Mouse (Mus musculus) ES-E14 (cell line): Measurements from ENCODE around the gene Ankrd37. TPM values are rescaled to one million over a fixed set of nuclear protein-coding genes. Genes with fewer than 3 reads are reported as not detected.

Source experiments
- DNase-seq: peaks from one replicate; pipeline ENCODE4 v3.0.0-alpha.2; 2013; ENCODE audit warnings: low read depth, low spot score
- H3K27ac ChIP-seq: 2 replicates; pipeline ENCODE4 v1.5.1; 2012; ENCODE audit warnings: low read depth, mild to moderate bottlenecking, low read length, moderate library complexity, mixed read lengths; ENCODE audit not compliant: poor library complexity, insufficient read depth, severe bottlenecking
- H3K36me3 ChIP-seq: 2 replicates; pipeline ENCODE4 v1.6.1; 2012; ENCODE audit warnings: mild to moderate bottlenecking, low read length, moderate library complexity, mixed read lengths; ENCODE audit not compliant: control insufficient read depth, poor library complexity, insufficient read depth, severe bottlenecking
- H3K4me1 ChIP-seq, 2 experiments: fragments of 150-350 bp in 1 of 2; sonication (generic) in 1 of 2; 2 replicates each; pipeline ENCODE4 v1.6.1; 2012; ENCODE audit warnings: low read length in 2 of 2, mild to moderate bottlenecking in 1 of 2, mixed read lengths in 1 of 2; ENCODE audit not compliant: control insufficient read depth in 2 of 2, insufficient read depth in 2 of 2, poor library complexity in 1 of 2
- H3K4me3 ChIP-seq, 2 experiments: fragments of 150-350 bp in 1 of 2; sonication (generic) in 1 of 2; 2 replicates each; pipeline ENCODE4 v1.5.1; 2012; ENCODE audit warnings: low read length in 2 of 2, low read depth in 1 of 2, mild to moderate bottlenecking in 1 of 2, mixed read lengths in 1 of 2; ENCODE audit not compliant: insufficient read depth in 1 of 2, poor library complexity in 1 of 2, severe bottlenecking in 1 of 2
- H3K9ac ChIP-seq: 2 replicates; pipeline ENCODE4 v1.6.1; 2012; ENCODE audit warnings: low read depth, mild to moderate bottlenecking, low read length, mixed read lengths; ENCODE audit not compliant: poor library complexity, insufficient read depth, severe bottlenecking
- H3K9me3 ChIP-seq: fragments of 150-350 bp; sonication (generic); 2 replicates; pipeline ENCODE4 v1.6.1; 2012; ENCODE audit warnings: low read depth, mild to moderate bottlenecking, low read length; ENCODE audit not compliant: control insufficient read depth, insufficient read depth
- CHD2 ChIP-seq: IDR thresholded peaks from 2 replicates; pipeline ENCODE4 v1.6.1; 2014; ENCODE audit warnings: mild to moderate bottlenecking, low read depth, low read length, inconsistent platforms
- HCFC1 ChIP-seq: IDR thresholded peaks from 2 replicates; pipeline ENCODE4 v1.6.1; 2012; ENCODE audit warnings: low read length, inconsistent platforms, borderline replicate concordance; ENCODE audit not compliant: insufficient read depth
- MAFK ChIP-seq: IDR thresholded peaks from 2 replicates; pipeline ENCODE4 v1.6.1; 2014; ENCODE audit warnings: mild to moderate bottlenecking, low read depth, low read length, inconsistent platforms; ENCODE audit not compliant: insufficient read depth
- ZC3H11A ChIP-seq: IDR thresholded peaks from 2 replicates; pipeline ENCODE4 v1.6.1; 2012; ENCODE audit warnings: low read depth, mild to moderate bottlenecking, inconsistent platforms, low read length, borderline replicate concordance
- ZNF384 ChIP-seq: IDR thresholded peaks from 2 replicates; pipeline ENCODE4 v1.6.1; 2012; ENCODE audit warnings: low read depth, low read length, inconsistent platforms
- in situ Hi-C, 2 experiments: fragments of 600-800 bp; cut with MboI; formaldehyde crosslinking; loops; one replicate each; pipeline ENCODE4 v1.15.1; 2025; ENCODE audit warnings: low sequenced_read_pairs in 2 of 2, inconsistent platforms in 1 of 2; ENCODE audit not compliant: unreplicated experiment in 2 of 2
- total RNA-seq: library from RNA; depleted of rRNA; stranded (reverse); fragments of 300-350 nt; gene quantifications from 2 replicates; pipeline ENCODE4 v1.2.3, GENCODE M21; 2012; rRNA removed

Ankrd37 gene
- total RNA-seq = 12.3 and 13.6 TPM in 2 replicates

GRCm38 (mm10) chr8:46005596-46005995, at the start of gene Ankrd37:
Gene Ankrd37, minus strand, starts transcription at chr8:46005707.
- no peak for TF ChIP-seq HCFC1
- no peak for TF ChIP-seq CHD2
- TF ChIP-seq ZNF384 = no peak
- no peak for TF ChIP-seq MAFK
- TF ChIP-seq ZC3H11A = no peak
- H3K27ac ChIP-seq = no peak within 1 kb of the TSS
- no peak within 1 kb of the TSS for H3K9ac ChIP-seq

DNA sequence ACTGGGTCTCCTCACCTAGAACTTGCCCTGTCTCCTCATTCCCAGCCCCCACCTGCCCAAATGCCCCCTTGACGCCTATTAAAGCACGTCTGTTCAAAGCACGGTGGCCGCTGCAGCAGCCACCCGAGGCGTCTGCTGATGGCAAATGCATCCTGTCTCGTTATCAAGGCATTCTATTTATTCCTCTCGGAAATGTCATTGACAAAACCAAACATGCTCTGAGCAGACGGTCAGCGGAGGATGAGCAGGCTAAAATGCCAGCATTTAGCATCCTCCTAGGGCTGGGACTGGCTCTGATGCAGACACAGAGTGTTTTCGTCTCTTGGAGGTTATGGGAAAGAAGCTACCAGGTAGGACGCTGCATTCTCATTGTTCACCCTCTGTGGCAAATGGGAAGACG, 34.8 kb upstream of the Ankrd37 start:
- H3K4me1 ChIP-seq = no peaks in the 10 kb centered on the region
- no peaks in the 10 kb centered on the region for H3K9me3 ChIP-seq
- no peak overlapping the region for H3K27ac ChIP-seq
- H3K36me3 ChIP-seq = no peaks in the 10 kb centered on the region
- TF ChIP-seq CHD2 (no peak), ZC3H11A (no peak), MAFK (no peak), ZNF384 (no peak), HCFC1 (no peak)
- no peak overlapping the region for H3K4me3 ChIP-seq
- no peak overlapping the region for H3K9ac ChIP-seq
- DNase-seq = no peak
- in situ Hi-C loops = no loop called here

More at GRCm38 (mm10) chr8:46005596-46005995, at the start of gene Ankrd37:
- no peak for DNase-seq
- no peaks in the 10 kb centered on the region for H3K36me3 ChIP-seq
- H3K4me1 ChIP-seq = 0 out of 4 replicates have a peak, but pooled peaks cover 0 to 2% of the 10 kb centered on the region in 2 experiments
- H3K9me3 ChIP-seq = no peaks in the 10 kb centered on the region
- in situ Hi-C loops = no loop called here
- H3K4me3 ChIP-seq = no peak within 1 kb of the TSS

DNA sequence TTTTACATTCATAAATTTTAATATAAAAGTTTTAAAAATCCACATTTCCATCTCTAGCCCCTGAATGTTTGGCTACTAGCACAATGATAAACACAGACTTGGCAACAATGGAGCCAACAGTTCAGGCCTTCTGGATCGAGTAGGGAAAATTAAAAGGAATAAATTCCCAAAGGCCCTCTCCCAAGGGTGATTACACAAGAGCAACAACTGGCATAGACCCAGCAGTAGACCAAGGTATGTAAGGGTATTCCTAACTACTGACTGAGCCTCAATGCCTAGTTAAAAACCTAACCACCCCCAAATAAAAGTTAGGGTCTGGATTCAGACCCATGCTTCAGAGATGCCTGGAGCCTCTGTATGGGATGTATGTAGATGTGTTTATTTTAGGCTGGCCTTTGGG, 34.2 kb upstream of the Ankrd37 start:
- Histone ChIP-seq H3K4me1 (no peaks in the 10 kb centered on the region), H3K9ac (no peak overlapping the region), H3K27ac (no peak overlapping the region), H3K4me3 (no peak overlapping the region), H3K9me3 (no peaks in the 10 kb centered on the region), H3K36me3 (no peaks in the 10 kb centered on the region)
- in situ Hi-C loops = no loop called here
- no peak for DNase-seq
- TF ChIP-seq ZC3H11A (no peak), MAFK (no peak), HCFC1 (no peak), ZNF384 (no peak), CHD2 (no peak)

DNA sequence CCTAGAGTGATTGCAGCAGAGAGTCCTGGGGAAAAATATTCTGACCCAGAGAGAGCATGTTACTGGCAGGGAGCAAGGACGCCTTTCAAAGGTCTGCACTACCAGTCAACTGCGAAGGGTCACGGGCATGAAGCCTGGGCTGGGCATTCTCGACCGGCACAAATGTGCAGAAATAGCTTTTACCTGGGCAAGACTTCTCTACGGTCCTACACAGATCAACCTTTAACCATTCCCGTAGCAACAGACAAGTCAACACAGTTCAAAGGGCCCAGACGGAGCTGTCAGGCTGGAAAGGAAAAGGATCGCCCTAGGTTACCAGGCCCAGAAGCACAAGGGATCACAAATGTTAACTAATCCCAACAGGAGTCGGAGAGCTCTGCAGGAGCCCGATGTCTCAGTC, 30.7 kb upstream of the Ankrd37 start:
- in situ Hi-C loops = no loop called here
- Histone ChIP-seq H3K4me1 (no peaks in the 10 kb centered on the region), H3K36me3 (no peaks in the 10 kb centered on the region), H3K27ac (no peak overlapping the region), H3K9me3 (no peaks in the 10 kb centered on the region), H3K9ac (no peak overlapping the region), H3K4me3 (no peak overlapping the region)
- DNase-seq = no peak
- no peak for TF ChIP-seq ZNF384
- TF ChIP-seq MAFK = no peak
- no peak for TF ChIP-seq ZC3H11A
- TF ChIP-seq HCFC1 = no peak
- TF ChIP-seq CHD2 = no peak

DNA sequence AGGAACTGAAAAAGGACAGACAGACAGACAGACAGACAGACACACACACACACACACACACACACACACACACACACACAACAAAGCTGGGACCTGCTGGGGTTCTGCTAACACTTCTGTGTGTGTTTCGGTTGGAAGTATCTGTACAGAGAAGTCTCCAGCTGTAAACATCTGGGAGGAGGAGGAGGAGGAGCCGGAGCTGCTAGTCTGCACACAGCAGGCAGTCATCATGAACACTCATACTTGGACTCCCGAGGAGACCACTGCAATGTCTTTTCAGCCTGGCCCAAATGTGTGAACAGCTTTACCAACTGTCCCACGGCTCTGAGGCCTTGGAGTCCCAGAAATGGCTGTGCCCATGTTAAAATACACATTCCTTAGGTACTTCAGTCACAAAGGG, 18.9 kb upstream of the Ankrd37 start:
- Histone ChIP-seq H3K36me3 (no peaks in the 10 kb centered on the region), H3K4me3 (no peak overlapping the region), H3K27ac (no peak overlapping the region), H3K4me1 (no peaks in the 10 kb centered on the region), H3K9me3 (no peaks in the 10 kb centered on the region), H3K9ac (no peak overlapping the region)
- DNase-seq = no peak
- TF ChIP-seq HCFC1 (no peak), ZNF384 (no peak), ZC3H11A (no peak), CHD2 (no peak), MAFK (no peak)
- in situ Hi-C loops = no loop called here
